Mouse (Mus musculus): ENCODE measurements around the gene Sash1. TPM values are rescaled to one million over a fixed set of nuclear protein-coding genes. Genes with fewer than 3 reads are reported as not detected.

Sash1 gene
- total and polyA plus RNA-seq, 3 experiments: 0.09 to 0.59 (median 0.24) TPM

- peaks cover 0 to 5% of the 10 kb centered on the region in 2 experiments; a peak in 2 of 4 replicates for H3K4me1 ChIP-seq (ENCODE audit: control insufficient read depth in 1 of 2, insufficient read depth in 2 of 2)
- no peak overlapping the region for H3K9ac ChIP-seq (ENCODE audit: insufficient read depth, low read depth)
- no peaks in the 10 kb centered on the region for H3K9me3 ChIP-seq (replicated peaks; ENCODE audit: low read length)
- DNase-seq (ENCODE audit: extremely low read depth): no peak
- H3K4me2 ChIP-seq (ENCODE audit: insufficient read depth, low read depth, poor library complexity, severe bottlenecking): no peak overlapping the region
- H3K79me2 ChIP-seq (replicated peaks; ENCODE audit: control insufficient read depth, extremely low read depth, insufficient read depth, poor library complexity, severe bottlenecking): no peaks in the 10 kb centered on the region
- H3K36me3 ChIP-seq (replicated peaks in 1 of 2; ENCODE audit: control insufficient read depth in 1 of 2, insufficient read depth in 1 of 2, low read length in 1 of 2): no peaks in the 10 kb centered on the region
- no peak for TF ChIP-seq POLR2A (IDR thresholded peaks at IDR 0.05; ENCODE audit: low read depth, low read length)
- no peaks in the 10 kb centered on the region for H3K27me3 ChIP-seq (replicated peaks)
- no peak overlapping the region for H3K4me3 ChIP-seq (replicated peaks in 1 of 3; ENCODE audit: low read depth in 2 of 3, low read length in 2 of 3, poor library complexity in 1 of 3)
- no peak overlapping the region for H3K27ac ChIP-seq (ENCODE audit: insufficient read depth, low read depth)
- dilution Hi-C loops (cut with MboI; ENCODE audit: extremely low pct_ligation_motif_present, extremely low pct_unique_long_range_greater_than_20kb, low sequenced_read_pairs) (no loop called here), in situ Hi-C loops (cut with MboI; ENCODE audit: low pct_ligation_motif_present, low pct_unique_long_range_greater_than_20kb, low sequenced_read_pairs) (loop anchor here (10.0 kb wide), 1 partner anchor 115 kb away; no protein-coding TSS in a partner anchor)
Measured at GRCm38 (mm10) chr10:8839956-8840355, 45.9 kb downstream of the Sash1 start.

GRCm38 (mm10) chr10:8833816-8834464 is 51.9 kb downstream of the Sash1 start:
- dilution Hi-C loops (cut with MboI; ENCODE audit: extremely low pct_ligation_motif_present, extremely low pct_unique_long_range_greater_than_20kb, low sequenced_read_pairs): no loop called here
- no peak overlapping the region for H3K27ac ChIP-seq (ENCODE audit: insufficient read depth, low read depth)

DNA sequence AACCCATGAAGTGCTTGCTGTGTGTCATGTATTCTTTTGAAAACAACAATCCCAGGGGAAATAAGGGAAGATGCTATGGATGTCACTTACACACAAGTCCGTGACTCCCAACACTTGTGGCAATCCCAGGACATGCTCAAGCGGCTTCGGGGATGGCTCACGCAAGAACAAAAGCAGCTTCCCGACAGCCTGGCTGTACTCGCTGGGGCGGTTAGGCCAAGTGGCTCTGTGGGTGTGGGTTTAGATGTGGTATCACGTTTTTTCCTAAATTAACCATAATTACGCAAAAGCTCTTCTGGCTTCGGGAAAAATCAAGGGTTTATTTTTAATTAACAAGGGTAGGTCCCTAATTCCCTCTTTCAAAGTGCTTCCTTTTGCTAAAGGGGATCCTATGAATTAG is 59.6 kb downstream of the Sash1 start:
- Histone ChIP-seq H3K79me2 (replicated peaks; ENCODE audit: control insufficient read depth, extremely low read depth, insufficient read depth, poor library complexity, severe bottlenecking) (no peaks in the 10 kb centered on the region), H3K27ac (ENCODE audit: insufficient read depth, low read depth) (no peak overlapping the region), H3K36me3 (replicated peaks in 1 of 2; ENCODE audit: control insufficient read depth in 1 of 2, insufficient read depth in 1 of 2, low read length in 1 of 2) (no peaks in the 10 kb centered on the region), H3K4me3 (replicated peaks in 1 of 3; ENCODE audit: low read depth in 2 of 3, low read length in 2 of 3, poor library complexity in 1 of 3) (no peak overlapping the region), H3K9ac (ENCODE audit: insufficient read depth, low read depth) (no peak overlapping the region), H3K4me1 (ENCODE audit: control insufficient read depth in 1 of 2, insufficient read depth in 2 of 2) (peaks cover 0 to 3% of the 10 kb centered on the region in 2 experiments; a peak in 1 of 4 replicates), H3K4me2 (ENCODE audit: insufficient read depth, low read depth, poor library complexity, severe bottlenecking) (no peak overlapping the region), H3K27me3 (replicated peaks) (no peaks in the 10 kb centered on the region), H3K9me3 (replicated peaks; ENCODE audit: low read length) (no peaks in the 10 kb centered on the region)
- in situ Hi-C loops (cut with MboI; ENCODE audit: low pct_ligation_motif_present, low pct_unique_long_range_greater_than_20kb, low sequenced_read_pairs) (no loop called here), dilution Hi-C loops (cut with MboI; ENCODE audit: extremely low pct_ligation_motif_present, extremely low pct_unique_long_range_greater_than_20kb, low sequenced_read_pairs) (no loop called here)
- DNase-seq (ENCODE audit: extremely low read depth): no peak
- TF ChIP-seq BHLHE40 (IDR thresholded peaks at IDR 0.05; ENCODE audit: low read depth, low read length) (no peak), TCF12 (IDR thresholded peaks at IDR 0.05; ENCODE audit: low read depth, low read length) (no peak), MYC (IDR thresholded peaks at IDR 0.05; ENCODE audit: low read depth, low read length) (no peak), NRF1 (IDR thresholded peaks at IDR 0.05; ENCODE audit: low read depth, low read length) (no peak), ZKSCAN1 (IDR thresholded peaks at IDR 0.05; ENCODE audit: borderline replicate concordance, low read depth, low read length) (no peak), JUND (conservative IDR thresholded peaks at IDR 0.05; ENCODE audit: low read depth, low read length) (no peak), CHD1 (IDR thresholded peaks at IDR 0.05; ENCODE audit: low read depth, low read length) (no peak), GABPA (IDR thresholded peaks at IDR 0.05; ENCODE audit: insufficient replicate concordance, low read depth, low read length) (no peak), ETS1 (conservative IDR thresholded peaks at IDR 0.05; ENCODE audit: low read depth, low read length) (no peak), ZC3H11A (IDR thresholded peaks at IDR 0.05; ENCODE audit: low read depth, low read length) (no peak)

More at GRCm38 (mm10) chr10:8833816-8834464, 51.9 kb downstream of the Sash1 start:
- Histone ChIP-seq H3K4me2 (ENCODE audit: insufficient read depth, low read depth, poor library complexity, severe bottlenecking) (no peak overlapping the region), H3K4me3 (replicated peaks in 1 of 3; ENCODE audit: low read depth in 2 of 3, low read length in 2 of 3, poor library complexity in 1 of 3) (no peak overlapping the region), H3K4me1 (ENCODE audit: control insufficient read depth in 1 of 2, insufficient read depth in 2 of 2) (peaks cover 6 to 15% of the 10 kb centered on the region in 2 experiments), H3K9me3 (replicated peaks; ENCODE audit: low read length) (no peaks in the 10 kb centered on the region), H3K36me3 (replicated peaks in 1 of 2; ENCODE audit: control insufficient read depth in 1 of 2, insufficient read depth in 1 of 2, low read length in 1 of 2) (no peaks in the 10 kb centered on the region), H3K9ac (ENCODE audit: insufficient read depth, low read depth) (no peak overlapping the region), H3K79me2 (replicated peaks; ENCODE audit: control insufficient read depth, extremely low read depth, insufficient read depth, poor library complexity, severe bottlenecking) (no peaks in the 10 kb centered on the region), H3K27me3 (replicated peaks) (no peaks in the 10 kb centered on the region)
- in situ Hi-C loops (cut with MboI; ENCODE audit: low pct_ligation_motif_present, low pct_unique_long_range_greater_than_20kb, low sequenced_read_pairs): loop anchor here (10.0 kb wide), 1 partner anchor 121 kb away; no protein-coding TSS in a partner anchor
- no peak for TF ChIP-seq MAFK (IDR thresholded peaks at IDR 0.05; ENCODE audit: insufficient replicate concordance, low read length)
- peak; percentile 59 for TF ChIP-seq RAD21 (IDR thresholded peaks at IDR 0.05; ENCODE audit: low read depth, low read length)
- peak; percentile 80 for TF ChIP-seq SMC3 (IDR thresholded peaks at IDR 0.05; ENCODE audit: low read depth, low read length)
- TF ChIP-seq CTCF (conservative IDR thresholded peaks at IDR 0.05 in 1 of 2, IDR thresholded peaks at IDR 0.05 in 1 of 2; ENCODE audit: low read depth in 2 of 2, low read length in 2 of 2): peak in 1 of 2 experiments; percentile 70; a peak in 3 of 4 replicates
- DNase-seq (ENCODE audit: extremely low read depth): peak; percentile 48

All from CH12.LX (cell line).